Mouse (Mus musculus) kidney, adult 2 months (tissue): Measurements from ENCODE around the gene Fam189b.

Experiments
- CTCF ChIP-seq: fragments of 200-500 bp; conservative IDR thresholded peaks from 2 replicates; pipeline ENCODE4 v1.5.1; 2011; ENCODE audit warnings: low read depth, mild to moderate bottlenecking, control low read depth, low read length, moderate library complexity, mixed read lengths; ENCODE audit not compliant: insufficient read depth, insufficient read length
- POLR2A ChIP-seq: fragments of 200-500 bp; IDR thresholded peaks from one replicate; pipeline ENCODE4 v1.6.1; 2011; ENCODE audit warnings: low read depth, low read length, control low read depth

DNA sequence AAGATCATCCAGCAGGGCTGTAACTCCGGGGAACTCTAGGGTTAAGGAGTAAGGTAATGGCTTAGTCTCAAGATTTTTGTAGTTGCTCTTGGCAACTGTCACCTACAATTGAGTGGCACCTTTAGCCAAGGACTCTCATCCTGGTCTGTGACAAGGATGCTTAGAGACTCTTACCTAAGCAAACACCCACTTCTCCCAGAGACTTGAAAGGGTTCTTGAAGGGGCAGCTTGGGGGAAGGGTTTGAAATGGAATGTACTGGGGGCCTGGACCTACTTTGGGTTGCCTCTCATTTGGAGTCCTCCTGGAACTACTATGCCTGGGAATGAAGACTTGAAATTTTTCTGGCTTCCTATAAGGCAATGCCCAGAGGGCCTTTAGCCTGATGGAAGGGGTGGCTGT, 35.3 kb downstream of the Fam189b start:
- TF ChIP-seq POLR2A (no peak), CTCF (no peak)
